Mouse (Mus musculus): ENCODE measurements around the gene P2rx3. TPM values are rescaled to one million over a fixed set of nuclear protein-coding genes. Genes with fewer than 3 reads are reported as not detected.

The P2rx3 gene
- polyA plus RNA-seq, 1 experiment from 2014 or later, result 21.6 TPM

Other genes starting within 250 kb of the P2rx3 start
- gene Ube2l6, start 238.6 kb downstream of the P2rx3 start, polyA plus RNA-seq (2015; fragmentation: Nextera tagmentation; extraction: Ambion mirVana), result 20.1 and 30.9 TPM in 2 replicates
- gene Smtnl1, start 214.8 kb downstream of the P2rx3 start, polyA plus RNA-seq (2015; fragmentation: Nextera tagmentation; extraction: Ambion mirVana), result not detected in 2 replicates
- 78.9 and 86.0 TPM in 2 replicates for gene Timm10, start 210.5 kb downstream of the P2rx3 start, polyA plus RNA-seq (2015; fragmentation: Nextera tagmentation; extraction: Ambion mirVana)
- 1.3 and 5.0 TPM in 2 replicates for gene Slc43a1, start 198.6 kb downstream of the P2rx3 start, polyA plus RNA-seq (2015; fragmentation: Nextera tagmentation; extraction: Ambion mirVana)
- 3.6 and 3.9 TPM in 2 replicates for gene Rtn4rl2, start 150.8 kb downstream of the P2rx3 start, polyA plus RNA-seq (2015; fragmentation: Nextera tagmentation; extraction: Ambion mirVana)
- gene Slc43a3, start 100.9 kb downstream of the P2rx3 start, polyA plus RNA-seq (2015; fragmentation: Nextera tagmentation; extraction: Ambion mirVana), result 5.7 and 15.2 TPM in 2 replicates
- gene Prg2, start 57.0 kb downstream of the P2rx3 start, polyA plus RNA-seq (2015; fragmentation: Nextera tagmentation; extraction: Ambion mirVana), result 0.22 and 0.69 TPM in 2 replicates
- gene Prg3, start 49.2 kb downstream of the P2rx3 start, polyA plus RNA-seq (2015; fragmentation: Nextera tagmentation; extraction: Ambion mirVana), result not detected in 2 replicates
- 146 and 191 TPM in 2 replicates for gene Ssrp1, start 228 bp downstream of the P2rx3 start, polyA plus RNA-seq (2015; fragmentation: Nextera tagmentation; extraction: Ambion mirVana)
- gene Tnks1bp1, start 10.6 kb upstream of the P2rx3 start, polyA plus RNA-seq (2015; fragmentation: Nextera tagmentation; extraction: Ambion mirVana), result 19.7 and 24.3 TPM in 2 replicates
- 29.8 and 45.8 TPM in 2 replicates for gene Aplnr, start 98.8 kb upstream of the P2rx3 start, polyA plus RNA-seq (2015; fragmentation: Nextera tagmentation; extraction: Ambion mirVana)
- gene Lrrc55, start 159.7 kb upstream of the P2rx3 start, polyA plus RNA-seq (2015; fragmentation: Nextera tagmentation; extraction: Ambion mirVana), result 9.5 and 9.6 TPM in 2 replicates